Mouse (Mus musculus) megakaryocyte-erythroid progenitor cell, adult 5 weeks (primary cell): Measurements from ENCODE around the gene Sgo2b. TPM values are rescaled to one million over a fixed set of nuclear protein-coding genes. Genes with fewer than 3 reads are reported as not detected.

Experiments
- polyA plus RNA-seq: library from polyadenylated mRNA; stranded (reverse); fragments of >175 nt; gene quantifications from 2 replicates; pipeline ENCODE4 v1.2.3, GENCODE M21; 2012

Sgo2b gene
- not detected in 2 replicates for polyA plus RNA-seq

DNA sequence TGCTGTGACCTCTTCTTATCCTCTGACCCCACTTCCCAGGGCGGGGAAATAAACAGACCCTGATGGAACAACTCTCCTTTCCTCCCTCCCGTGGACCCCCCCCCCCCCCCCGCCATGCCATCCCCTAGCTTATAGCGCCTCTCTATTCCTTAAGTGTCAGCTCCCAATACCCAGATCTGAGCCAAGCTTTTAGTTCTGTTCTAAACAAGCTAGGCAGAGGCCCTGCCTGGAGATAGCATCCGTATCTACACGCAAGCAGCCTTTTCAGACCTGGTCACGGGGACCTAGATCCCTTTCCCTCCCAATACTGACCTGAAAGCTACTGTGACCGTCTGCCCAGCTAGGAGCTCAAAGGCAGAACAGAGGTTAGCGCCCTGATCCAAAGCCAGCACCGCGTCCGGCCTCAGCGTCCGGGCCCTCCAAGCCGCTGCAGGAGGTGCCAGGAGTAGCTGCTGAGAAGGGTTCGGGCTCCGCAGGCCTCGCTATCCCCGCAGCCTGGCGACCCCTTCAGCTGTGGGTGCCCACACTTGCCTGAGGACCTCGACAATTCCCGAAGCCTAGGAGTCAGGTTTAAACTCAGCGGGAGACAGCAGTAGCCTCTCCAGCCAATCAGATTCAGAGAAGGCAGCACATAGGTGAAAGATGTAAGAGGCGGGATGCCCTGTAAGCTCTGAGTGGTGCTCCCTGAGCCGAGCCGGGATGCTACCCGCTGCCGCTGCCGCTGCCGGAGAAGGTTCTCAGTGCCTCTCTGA, at the start of gene Sgo2b:
Sgo2b (minus strand) TSS at position 623 of the 752 bp plus-strand sequence.

